Mouse (Mus musculus) heart, adult 11 months (tissue): ENCODE data around the gene Apopt1.
A peak's percentile ranks its signal among the peaks of the same experiment; 100 is the strongest.

Experiments used
- DNase-seq: peaks from one replicate; pipeline ENCODE4 v3.0.0; 2022

Gene Apopt1

DNA sequence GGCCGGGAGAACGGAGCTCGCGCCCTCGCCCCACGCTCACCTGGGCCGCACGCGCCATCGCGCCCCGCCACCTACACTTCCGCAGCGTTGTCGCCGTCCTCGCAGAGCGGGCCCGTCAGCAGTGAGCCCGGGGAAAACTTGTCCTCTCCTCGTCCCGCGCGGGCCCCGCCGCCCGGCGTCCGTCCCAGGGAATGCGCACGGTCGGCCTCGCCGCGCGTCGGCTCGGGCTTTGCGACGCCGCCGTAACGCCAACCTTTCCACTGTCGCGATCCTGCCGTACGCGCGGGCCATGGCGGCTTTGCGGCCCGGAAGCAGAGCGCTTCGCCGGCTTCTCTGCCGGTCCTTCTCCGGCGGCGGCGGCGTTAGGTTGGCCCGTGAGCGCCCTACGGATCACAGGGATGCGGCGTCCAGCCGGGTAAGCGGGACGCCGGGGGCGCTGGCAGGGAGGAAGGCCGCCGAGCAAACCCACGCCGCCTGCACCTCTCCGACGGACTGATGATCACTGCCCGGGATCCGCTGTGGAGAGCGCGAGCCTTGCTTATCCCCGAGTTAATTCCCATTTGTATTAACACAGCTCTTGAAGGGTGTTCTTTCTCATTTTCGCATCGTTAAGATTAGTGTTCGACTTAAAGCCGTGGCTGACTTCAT is at the start of gene Apopt1, which contains the start of gene Bag5:
Apopt1 (plus strand) TSS at position 258 of the 648 bp plus-strand sequence.
Bag5 (minus strand) TSS at position 254 of the 648 bp plus-strand sequence.
- DNase-seq: peak; percentile 99

DNA sequence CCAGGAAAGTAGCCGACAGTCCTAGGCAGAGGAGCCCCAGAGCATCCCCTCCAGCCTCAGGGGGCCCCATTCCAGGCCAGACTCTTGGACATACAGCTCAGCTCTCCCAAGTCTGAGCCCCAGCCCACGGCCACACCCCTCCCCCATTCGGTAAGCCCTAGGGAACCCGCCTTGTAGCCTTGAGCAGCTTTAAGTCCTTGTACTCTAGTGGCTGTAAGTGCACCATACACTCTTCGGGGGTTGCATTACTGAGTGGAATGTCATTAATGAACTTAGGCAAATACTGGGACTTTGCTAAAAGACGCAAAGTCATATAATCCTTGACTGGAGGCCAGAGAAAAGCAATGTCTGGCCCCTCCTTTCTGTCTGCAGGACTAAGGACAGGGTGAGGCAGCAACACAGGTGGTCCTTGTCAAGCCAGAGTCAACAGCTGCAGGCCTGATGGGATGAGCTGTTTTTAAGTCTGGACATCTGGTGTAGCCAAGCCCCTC is 48.9 kb upstream of the Apopt1 start:
- peak; percentile 98 for DNase-seq

DNA sequence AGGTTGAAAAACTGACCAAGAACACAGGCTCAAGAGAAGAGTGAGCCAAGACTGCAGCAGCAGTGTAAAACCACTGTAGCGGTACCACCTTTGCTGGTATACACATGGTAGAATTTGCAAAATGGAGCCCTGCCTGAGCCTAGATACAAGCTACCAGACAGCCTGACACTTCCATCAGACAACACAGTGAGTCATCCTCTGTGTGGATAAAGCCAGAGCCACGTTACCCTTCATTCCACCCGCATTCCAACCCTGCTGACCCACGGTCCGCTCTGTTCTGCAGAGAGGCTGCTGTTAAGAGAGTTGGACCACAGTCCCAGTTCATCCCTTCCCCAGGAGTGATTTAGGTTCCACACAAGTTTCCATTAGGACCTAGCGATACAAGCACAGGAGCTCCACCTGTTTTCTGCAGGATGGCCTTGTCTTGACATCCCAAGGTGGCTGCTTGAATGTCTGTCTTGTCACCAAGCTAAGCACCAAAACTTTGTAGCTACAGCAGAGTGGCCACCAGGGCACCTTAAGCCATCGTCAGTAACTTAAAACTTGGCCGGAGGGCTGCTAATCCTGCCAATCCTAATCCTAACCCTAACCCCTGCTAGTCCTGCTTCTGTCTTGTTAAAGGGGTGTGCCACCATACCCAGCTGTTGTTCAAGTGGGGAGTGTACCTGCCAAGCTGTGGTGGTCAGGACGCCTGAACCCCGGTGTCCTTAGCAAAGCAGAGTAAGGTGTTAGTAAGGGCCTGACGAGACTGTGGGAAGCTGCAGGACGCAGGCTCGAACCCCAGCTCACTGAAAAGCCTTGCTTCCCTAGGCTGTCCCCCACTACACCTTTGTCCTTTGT is 47.8 kb upstream of the Apopt1 start:
- DNase-seq: peak; percentile 94

DNA sequence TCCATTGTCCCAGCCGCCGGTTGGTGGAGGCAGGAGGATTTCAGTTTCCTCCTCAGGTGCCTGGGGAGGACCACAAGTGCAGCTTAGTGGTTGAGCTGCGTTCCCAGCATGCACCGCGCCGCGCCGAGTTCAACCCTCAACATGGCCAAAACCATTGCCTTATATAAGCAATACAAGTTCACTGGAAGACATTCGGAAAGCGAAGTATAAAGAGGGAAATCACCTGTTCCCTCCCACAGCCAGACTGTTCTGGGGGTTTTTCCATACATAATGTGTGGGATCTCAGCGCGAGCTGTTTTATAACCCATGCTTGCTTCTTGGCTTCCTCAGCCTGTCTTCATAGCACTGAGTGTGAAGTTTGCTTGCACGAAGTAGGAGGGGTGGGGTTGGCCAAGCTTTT is 46.7 kb upstream of the Apopt1 start:
- peak; percentile 90 for DNase-seq

DNA sequence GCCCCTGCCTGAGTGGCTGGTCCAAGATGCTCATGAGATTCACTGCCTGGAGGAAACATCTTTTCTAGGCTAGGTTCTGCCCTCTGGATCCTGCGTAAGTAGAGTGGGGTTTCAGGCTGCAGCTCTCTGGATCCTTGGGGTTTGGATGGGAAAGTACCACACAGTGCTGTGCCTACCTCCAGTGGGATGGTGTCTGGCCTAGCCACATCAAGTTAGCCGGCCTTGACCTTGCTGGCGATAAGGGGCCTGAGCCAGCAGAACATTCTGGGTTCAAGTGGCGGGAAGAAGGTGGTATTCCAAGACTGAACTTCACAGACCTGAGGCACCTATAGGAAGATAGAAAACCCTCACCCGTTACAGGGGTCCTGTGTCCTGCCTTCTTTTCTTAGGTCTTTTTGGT is 45.6 kb upstream of the Apopt1 start:
- DNase-seq: peak; percentile 92

DNA sequence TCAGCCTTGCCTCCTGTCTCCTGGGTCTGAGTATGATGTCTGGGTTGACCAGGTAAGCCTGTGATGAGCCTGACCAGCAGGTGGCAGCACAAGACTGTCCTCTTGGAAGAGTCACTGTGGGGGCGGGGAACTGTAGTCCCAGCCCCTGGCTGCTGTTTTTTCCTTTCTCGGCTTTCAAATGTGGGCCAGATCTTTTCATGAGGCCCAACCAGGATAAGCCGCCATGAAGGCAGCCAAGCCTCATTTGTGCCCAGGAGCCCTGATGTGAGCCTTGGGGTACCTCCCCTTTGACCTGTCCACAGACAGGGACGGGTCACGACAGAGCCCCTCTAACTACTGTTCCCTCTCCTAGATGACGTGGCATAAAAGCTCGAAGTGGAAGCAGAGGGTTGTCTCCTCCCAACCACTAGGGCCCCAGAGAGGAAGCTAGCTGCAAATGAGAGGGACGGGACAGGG is 44.6 kb upstream of the Apopt1 start:
- peak; percentile 99 for DNase-seq

DNA sequence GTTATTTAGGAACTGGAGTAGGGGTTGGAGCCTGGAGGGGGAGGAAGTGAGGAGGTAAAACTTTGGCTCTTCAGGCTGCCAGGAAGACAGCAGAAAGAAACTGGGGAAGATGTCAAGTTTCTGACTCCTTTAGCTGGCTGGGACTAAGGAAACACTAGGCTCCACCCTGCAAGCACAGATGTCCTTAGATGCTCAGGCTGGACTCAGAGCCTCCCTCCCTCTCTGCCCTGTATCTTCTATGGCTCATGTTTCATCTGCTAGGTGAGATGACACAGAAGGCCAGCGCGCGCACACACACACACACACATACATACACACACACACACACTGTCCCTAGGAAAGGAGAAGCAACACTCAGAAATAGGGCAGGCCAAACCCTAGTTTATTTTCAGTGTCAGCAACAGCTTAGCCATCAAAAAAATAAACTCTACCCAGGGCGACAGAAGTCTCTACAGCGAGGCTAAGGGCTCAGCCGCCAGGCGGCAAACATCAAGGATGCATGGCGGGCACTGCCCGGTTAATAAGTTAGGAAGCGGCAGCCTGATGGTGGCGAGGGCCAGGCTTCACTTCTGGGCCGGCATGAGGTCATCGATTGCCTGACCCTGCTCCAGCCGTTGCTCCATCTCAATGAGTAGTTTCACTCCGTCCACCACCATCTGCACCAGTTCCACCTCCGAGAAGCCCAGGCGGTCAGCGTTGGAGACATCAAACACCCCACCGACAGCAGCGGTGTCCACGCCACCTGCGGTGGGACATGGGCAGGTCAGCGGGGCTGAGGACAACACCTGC is 43.9 kb upstream of the Apopt1 start:
- DNase-seq: peak; percentile 98

DNA sequence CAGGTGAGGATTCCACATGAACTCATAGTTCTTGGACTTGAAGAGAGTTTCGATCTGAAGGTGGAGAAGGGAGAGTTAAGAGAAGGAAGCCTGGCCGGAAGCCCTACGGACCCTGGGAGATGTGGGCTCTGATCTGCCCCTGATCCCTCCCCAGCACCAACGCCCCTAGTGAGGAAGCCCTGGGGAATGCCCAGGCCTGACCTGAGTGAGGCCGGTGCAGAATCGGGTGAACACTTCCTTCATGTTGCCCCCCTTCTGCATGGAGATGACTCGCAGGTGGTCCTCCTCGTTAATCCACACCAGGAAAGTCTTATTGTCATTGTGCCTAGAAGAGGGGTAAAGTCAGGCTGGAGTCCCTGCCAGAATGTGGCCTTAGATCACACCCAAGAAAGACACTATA is 43.1 kb upstream of the Apopt1 start:
- DNase-seq: peak; percentile 95

DNA sequence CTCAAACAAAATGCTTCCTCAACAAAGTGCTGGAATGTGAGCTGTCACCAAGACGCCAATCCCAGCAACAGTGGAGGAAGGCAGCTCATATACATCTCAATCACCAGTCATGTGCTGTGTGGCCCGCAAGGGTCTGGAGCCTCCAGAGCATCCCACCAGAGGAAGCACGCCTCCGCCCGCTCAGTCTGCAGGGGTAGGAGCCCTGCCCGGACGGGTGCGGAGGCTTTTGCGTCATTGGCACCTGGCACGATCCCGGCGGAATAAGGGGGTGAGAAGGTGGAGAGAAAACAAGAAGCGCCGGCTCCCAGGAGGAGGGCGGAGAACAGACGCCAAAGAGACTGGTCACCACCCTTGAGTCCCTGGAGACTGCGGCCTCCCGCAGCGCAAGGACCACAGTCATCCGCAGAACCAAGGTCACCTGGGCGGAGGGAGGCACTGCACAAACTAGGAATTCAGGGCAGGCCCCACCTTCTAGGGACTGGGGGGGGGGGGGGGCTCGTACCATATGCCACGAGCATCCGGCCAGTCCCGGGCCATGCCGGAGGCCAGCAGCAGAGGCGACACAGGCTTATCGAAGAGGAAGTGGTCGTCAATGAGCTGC is 42.6 kb upstream of the Apopt1 start:
- DNase-seq: peak; percentile 95

DNA sequence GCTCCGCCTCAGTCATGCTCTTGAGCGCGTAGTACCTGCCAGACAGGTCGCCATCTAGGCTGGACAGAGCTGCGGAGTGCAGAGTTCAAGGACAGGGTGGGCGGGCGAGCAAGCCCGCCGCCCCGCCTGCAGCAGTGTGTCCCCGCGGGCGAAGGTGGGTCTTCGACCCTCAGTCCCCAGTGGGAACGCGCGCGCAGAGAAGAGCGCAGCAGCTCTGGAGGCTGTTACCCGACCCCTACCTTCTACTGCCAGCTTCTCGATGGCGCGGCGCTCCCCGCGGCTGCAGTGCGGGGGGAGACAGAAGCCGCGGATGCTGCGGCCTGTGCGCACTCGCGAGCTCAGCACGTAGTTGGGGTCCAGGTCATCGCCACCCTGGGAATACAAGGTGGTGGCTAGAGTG is 42.1 kb upstream of the Apopt1 start:
- no peak for DNase-seq

DNA sequence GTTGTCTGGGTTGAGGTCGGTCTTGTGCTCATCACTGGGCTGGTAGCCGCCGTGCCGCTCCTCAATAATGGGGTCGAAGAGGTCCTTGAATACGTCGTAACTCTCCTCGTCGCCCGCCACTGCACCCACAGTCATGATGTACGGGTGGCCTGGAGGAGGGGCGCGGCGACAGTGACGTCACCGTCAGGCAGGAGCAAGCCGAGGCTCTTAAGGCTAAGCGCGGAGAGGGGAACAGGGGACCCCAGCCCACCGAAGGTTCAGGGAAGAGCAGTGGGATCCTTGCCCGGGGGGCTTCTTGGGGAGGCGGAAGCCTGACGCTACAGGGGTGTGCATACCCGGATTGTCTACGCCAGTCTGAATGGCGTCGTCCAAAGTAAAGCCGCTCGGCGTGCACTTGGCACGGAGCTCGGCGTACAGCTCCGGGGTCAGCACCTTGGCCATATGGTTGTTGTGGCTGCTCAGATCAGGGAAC is 41.6 kb upstream of the Apopt1 start:
- peak; percentile 97 for DNase-seq

DNA sequence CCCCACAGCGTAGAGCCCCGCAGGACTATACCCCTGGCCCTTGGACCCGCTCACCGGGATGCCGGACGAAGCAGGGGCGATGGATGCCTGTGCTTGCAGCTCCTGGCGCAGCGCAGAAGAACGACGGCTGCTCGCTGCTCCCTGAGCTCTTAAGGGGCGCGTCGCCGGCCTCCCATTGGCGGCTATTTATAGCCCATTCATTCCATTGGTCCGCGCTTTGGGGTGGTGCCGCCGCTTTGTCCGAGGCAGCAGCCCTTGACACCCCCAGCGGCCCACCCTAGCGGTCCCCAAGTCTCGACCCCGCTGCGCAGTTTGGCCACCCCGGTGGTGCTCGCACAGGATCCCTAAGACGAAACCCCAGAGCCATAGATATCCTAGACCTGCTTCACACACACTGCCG is 40.9 kb upstream of the Apopt1 start, which contains the start of gene Ckb:
Ckb (minus strand) TSS at position 163 of the 400 bp plus-strand sequence.
- peak; percentile 99 for DNase-seq

DNA sequence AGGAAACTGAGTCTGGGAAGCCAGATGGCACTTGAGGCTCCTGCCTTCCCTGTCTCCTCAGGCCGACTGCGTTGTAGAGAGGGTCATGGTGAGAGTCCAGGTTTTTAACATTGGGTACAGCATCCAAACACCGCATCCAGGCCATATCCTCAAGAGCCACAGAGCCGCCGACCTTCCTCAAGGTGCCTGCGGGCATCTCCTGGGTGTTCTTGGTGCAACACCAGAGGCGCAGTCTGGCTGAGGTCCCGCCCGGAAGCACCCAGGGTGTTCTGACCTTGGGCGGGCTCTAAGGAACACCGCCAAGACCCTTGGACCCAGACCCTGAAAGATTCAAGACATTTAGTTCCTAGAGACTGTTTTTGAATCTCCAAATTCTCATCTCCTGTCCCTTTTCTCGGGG is 40.5 kb upstream of the Apopt1 start:
- DNase-seq: peak; percentile 94

DNA sequence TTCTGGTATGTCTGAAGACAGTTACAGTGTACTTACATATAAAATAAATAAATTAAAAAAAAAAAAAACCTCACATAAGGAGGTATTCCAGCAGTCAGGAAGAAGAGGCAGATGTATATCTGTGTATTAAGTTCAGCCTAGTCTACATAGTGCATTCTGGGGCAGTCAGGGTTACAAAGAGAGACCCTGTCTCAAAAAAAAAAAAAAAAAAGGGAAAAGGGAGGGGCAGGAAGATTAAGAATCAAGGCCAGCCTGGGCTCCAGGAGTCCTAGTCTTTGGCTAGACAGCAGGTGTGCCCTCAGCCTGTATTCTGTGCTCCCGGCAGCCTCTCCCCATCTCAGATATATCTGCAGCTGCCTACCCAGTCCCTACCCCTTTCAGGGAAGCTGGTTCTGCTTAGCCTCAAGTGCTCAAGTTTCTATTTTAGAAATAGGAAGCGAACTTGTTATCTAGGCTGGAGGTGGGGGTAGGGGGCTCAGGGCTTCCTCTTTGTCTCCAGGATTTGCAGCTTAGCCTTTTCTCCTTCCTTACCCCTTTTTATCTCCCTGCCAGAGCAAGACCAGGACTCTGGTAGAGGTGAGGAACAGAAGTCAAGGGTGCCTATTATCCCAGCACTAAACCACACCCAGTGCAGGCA is 38.1 kb upstream of the Apopt1 start:
- DNase-seq: no peak

DNA sequence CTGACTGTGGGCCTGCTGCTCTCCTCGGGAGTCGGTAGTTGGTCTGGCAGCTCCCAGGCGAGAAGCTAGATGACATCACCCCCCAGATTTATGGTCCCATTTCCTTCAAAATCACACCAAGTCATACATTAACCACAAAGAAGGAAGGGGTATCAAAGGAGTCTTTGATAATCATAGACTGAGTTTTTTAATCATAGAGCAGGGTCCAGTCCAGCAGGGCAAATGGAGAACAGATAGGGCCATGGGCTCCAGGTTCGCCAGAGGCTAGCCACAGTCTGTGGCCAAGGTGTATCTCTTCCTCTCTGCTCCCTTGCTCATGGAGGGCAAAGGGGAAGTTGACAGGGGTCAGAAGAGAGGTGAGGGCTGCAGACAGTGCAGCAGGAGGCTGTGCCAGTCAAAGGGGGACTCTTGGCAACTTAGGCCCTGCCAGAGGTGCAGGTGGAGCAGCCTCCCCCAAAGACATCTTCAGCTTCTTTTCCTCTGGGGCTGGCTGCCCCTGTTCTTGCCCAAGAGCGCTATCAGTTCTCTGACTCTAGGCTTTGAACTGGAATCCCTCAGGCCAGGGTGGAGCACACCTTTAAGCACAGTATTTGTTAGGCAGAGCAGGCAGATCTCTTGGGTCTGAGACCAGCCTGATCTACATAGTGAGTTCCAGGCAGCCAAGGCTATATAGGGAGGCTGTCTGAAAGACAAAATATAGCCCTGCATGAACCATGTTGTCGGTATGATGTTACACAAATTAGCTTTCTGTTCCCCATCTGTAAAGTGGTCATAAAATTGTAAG is 37.1 kb upstream of the Apopt1 start:
- DNase-seq: no peak

DNA sequence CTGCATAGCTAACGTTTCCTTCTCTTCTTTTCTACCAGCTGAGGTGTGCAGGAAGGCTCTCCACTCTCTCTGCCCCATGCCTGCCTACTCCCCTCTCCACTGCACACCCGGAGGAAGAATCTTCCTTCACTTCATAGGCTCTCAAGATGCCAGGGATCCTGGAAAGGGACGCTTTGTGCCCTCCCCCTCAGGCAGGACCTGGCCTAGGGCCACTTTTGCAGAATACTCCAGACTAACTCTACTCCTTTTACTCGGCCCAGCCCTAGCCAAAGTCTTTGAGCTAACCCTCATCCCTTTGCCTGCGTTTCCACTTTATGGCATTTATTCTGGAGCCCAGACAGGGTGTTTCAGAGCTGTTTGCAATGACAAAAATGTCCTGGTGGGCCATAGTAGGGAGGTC is 35.6 kb upstream of the Apopt1 start:
- no peak for DNase-seq

DNA sequence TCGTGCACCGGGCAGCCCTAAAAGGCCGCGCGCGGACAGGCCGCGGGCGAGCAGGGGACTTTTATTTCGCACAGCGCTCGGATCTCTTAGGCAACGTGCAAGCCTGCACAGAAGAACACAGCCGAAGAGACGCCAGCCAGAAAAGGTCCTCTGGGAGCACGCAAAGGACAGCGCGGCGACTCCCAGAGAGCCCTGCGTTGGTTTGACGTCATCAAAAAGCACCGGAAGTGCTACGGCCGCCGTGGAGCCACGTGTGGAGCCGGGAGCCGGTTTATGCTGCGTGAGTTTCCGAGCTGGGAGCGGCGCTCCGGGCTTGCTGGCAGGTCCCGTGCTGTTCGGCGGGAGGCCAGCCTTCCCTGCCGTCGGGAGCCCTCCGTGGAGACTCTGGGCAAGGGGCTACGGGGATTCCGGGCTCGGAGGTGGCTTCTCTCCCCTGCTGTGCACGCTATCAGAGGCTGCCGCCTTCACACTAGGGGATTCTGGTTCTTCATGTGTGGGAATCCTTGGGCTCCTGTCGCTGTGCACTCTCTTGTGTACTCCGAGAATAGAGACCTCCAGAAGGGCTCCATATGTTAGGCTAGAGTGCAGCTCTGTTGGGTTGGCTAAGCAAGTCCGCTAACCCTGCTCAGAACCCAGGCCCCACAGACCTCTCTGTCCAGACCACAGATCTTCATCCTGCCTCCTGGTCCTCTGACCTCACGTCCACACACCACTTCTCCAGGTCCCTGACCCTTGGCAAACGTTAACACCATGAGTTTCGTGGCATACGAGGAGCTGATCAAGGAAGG is 35.0 kb upstream of the Apopt1 start, which contains the start of gene Trmt61a:
Trmt61a (plus strand) TSS at position 224 of the 788 bp plus-strand sequence.
- peak; percentile 99 for DNase-seq

DNA sequence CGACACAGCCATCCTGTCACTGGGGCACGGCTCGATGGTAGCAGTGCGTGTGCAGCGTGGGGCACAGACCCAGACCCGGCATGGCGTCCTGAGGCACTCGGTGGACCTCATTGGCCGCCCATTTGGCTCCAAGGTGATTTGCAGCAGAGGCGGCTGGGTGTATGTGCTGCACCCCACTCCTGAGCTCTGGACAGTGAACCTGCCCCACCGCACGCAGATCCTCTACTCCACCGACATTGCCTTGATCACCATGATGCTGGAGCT is 34.5 kb upstream of the Apopt1 start:
- no peak for DNase-seq

DNA sequence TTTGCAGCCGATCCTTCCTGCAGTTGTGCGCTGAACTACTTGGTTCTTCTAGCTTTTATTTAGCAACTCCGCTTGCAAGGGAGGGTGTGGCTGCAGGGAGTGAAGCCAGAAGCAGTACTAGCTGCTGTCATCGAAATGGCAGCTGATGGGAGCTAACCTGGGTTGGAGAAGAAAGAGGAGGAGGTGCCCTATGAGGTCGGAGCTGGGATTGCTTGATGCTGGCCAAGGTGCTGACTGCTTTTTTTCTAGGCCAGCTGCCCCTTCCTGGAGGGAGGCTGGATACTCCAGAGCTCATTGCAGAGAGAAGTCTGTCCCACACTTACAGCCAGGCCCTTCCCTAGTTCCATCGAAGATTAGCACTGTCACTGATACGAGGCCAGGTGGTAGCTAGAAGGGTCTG is 34.1 kb upstream of the Apopt1 start:
- no peak for DNase-seq

DNA sequence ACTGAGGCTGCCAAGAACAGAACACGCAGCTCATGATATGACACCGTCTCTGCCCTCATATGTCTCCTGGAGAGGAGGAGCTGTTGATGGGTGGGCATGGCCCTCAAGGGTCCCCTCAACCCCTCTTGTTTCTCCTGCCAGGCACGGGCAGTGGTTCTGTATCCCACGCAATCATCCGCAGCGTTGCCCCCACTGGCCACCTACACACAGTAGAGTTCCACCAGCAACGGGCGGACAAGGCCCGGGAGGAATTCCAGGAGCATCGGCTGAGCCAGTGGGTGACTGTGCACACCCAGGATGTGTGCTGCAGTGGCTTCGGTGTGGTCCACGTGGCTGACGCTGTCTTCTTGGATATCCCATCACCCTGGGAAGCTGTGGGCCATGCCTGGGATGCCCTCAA is 32.4 kb upstream of the Apopt1 start:
- DNase-seq: no peak

DNA sequence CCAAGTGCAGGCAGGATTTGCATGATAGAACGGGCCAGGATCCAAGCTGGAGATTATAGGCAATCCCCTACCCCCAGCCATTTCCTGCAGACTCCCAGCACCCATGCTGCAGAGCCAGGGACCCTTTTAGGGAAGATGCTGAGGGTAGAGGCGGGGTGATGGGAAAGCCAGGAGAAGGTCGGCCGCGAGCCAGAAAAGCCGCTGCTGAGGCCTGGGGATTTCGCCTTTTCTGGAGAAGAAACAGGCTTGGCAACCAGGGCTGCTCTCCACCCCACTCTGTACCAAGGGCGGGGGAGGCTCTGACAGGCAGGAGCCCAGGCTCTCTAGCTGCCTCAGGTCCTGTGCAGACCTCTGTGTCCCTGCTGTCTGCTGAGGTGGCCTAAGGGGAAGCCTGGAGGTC is 31.8 kb upstream of the Apopt1 start:
- DNase-seq: no peak
